Mouse (Mus musculus): Measurements from ENCODE around the gene Gcnt2. TPM values are rescaled to one million over a fixed set of nuclear protein-coding genes. Genes with fewer than 3 reads are reported as not detected.

The Gcnt2 gene
- 3.5 and 4.0 TPM in 2 replicates for polyA plus RNA-seq (2012; rRNA removed)

GRCm38 (mm10) chr13:40859652-40860399, at the start of gene Gcnt2:
Gcnt2 (plus strand) TSS chr13:40859754.

GRCm38 (mm10) chr13:41000926-41001639, 141.5 kb downstream of the Gcnt2 start, which contains the start of gene Pak1ip1:
Pak1ip1 (plus strand) TSS chr13:41001023.

Other genes with a start within 250 kb of the Gcnt2 start
- 0.07 TPM in 1 of 2 replicates, not detected in the other for gene Tfap2a, start 121.4 kb upstream of the Gcnt2 start, polyA plus RNA-seq (2012; rRNA removed)
- gene Pak1ip1, start 141.3 kb downstream of the Gcnt2 start, polyA plus RNA-seq (2012; rRNA removed) = 41.9 and 45.6 TPM in 2 replicates
- gene Tmem14c, start 156.5 kb downstream of the Gcnt2 start, polyA plus RNA-seq (2012; rRNA removed) = 90.8 and 126 TPM in 2 replicates
- gene Mak, start 220.0 kb downstream of the Gcnt2 start, polyA plus RNA-seq (2012; rRNA removed) = 0.06 TPM in 1 of 2 replicates, not detected in the other